Mouse (Mus musculus) embryonic facial prominence, embryonic 11.5 days (tissue): ENCODE data around the gene Phtf1. TPM values are rescaled to one million over a fixed set of nuclear protein-coding genes. Genes with fewer than 3 reads are reported as not detected.

Experiments used
- ATAC-seq: fragments of 200-750 bp; cut with Nextera tagmentation; replicated peaks from 2 replicates; pipeline ENCODE4 v1.8.0; 2017; ENCODE audit warnings: low read depth; ENCODE audit not compliant: insufficient number of reproducible peaks, low FRiP score, low TSS enrichment
- DNase-seq: peaks from one replicate; pipeline ENCODE4 v3.0.0-alpha.2; 2015; ENCODE audit warnings: low spot score
- H3K27ac ChIP-seq: fragments of 300-500 bp; sonication (generic); replicated peaks from 2 replicates; pipeline ENCODE4 v1.5.1; 2014; ENCODE audit warnings: mild to moderate bottlenecking, low read depth, low read length, control low read depth
- H3K27me3 ChIP-seq: fragments of 300-500 bp; sonication (generic); 2 replicates; pipeline ENCODE4 v1.6.1; 2014; ENCODE audit warnings: mild to moderate bottlenecking, low read length, moderate library complexity, mixed read lengths; ENCODE audit not compliant: control insufficient read depth, insufficient read depth
- H3K36me3 ChIP-seq: fragments of 300-500 bp; sonication (generic); replicated peaks from 2 replicates; pipeline ENCODE4 v1.6.1; 2014; ENCODE audit warnings: low read depth, mild to moderate bottlenecking, low read length, moderate library complexity, mixed read lengths; ENCODE audit not compliant: control insufficient read depth, insufficient read depth
- H3K4me1 ChIP-seq: fragments of 300-500 bp; sonication (generic); 2 replicates; pipeline ENCODE4 v1.6.1; 2014; ENCODE audit warnings: low read length, mixed read lengths; ENCODE audit not compliant: control insufficient read depth, insufficient read depth
- H3K4me2 ChIP-seq: fragments of 300-500 bp; sonication (generic); 2 replicates; pipeline ENCODE4 v1.6.1; 2014; ENCODE audit warnings: low read depth, mild to moderate bottlenecking, control low read depth, low read length, moderate library complexity
- H3K4me3 ChIP-seq: fragments of 300-500 bp; sonication (generic); 2 replicates; pipeline ENCODE4 v1.5.1; 2014; ENCODE audit warnings: low read depth, low read length, control low read depth
- H3K9ac ChIP-seq: fragments of 300-500 bp; sonication (generic); replicated peaks from 2 replicates; pipeline ENCODE4 v1.6.1; 2014; ENCODE audit warnings: mild to moderate bottlenecking, control low read depth, low read length
- H3K9me3 ChIP-seq: fragments of 300-500 bp; sonication (generic); replicated peaks from 2 replicates; pipeline ENCODE4 v1.6.1; 2016; ENCODE audit warnings: mild to moderate bottlenecking, low read length, inconsistent platforms, mixed read lengths; ENCODE audit not compliant: control insufficient read depth
- WGBS: fragments of 180-500 bp; shearing (Covaris S2); extraction: QIAGEN DNeasy Blood & Tissue Kit; methylation state at CpG from one replicate; pipeline ENCODE4 v1.1.7; 2014; 5-methylcytosine and 5-hydroxymethylcytosine counted together
- polyA plus RNA-seq: library from polyadenylated mRNA; unstranded; fragments of >200 nt; fragmentation: Nextera tagmentation; extraction: Ambion mirVana; gene quantifications from 2 replicates; pipeline ENCODE4 v1.2.1, GENCODE M21; 2014

The Phtf1 gene
- 49.0 and 53.2 TPM in 2 replicates for polyA plus RNA-seq

DNA sequence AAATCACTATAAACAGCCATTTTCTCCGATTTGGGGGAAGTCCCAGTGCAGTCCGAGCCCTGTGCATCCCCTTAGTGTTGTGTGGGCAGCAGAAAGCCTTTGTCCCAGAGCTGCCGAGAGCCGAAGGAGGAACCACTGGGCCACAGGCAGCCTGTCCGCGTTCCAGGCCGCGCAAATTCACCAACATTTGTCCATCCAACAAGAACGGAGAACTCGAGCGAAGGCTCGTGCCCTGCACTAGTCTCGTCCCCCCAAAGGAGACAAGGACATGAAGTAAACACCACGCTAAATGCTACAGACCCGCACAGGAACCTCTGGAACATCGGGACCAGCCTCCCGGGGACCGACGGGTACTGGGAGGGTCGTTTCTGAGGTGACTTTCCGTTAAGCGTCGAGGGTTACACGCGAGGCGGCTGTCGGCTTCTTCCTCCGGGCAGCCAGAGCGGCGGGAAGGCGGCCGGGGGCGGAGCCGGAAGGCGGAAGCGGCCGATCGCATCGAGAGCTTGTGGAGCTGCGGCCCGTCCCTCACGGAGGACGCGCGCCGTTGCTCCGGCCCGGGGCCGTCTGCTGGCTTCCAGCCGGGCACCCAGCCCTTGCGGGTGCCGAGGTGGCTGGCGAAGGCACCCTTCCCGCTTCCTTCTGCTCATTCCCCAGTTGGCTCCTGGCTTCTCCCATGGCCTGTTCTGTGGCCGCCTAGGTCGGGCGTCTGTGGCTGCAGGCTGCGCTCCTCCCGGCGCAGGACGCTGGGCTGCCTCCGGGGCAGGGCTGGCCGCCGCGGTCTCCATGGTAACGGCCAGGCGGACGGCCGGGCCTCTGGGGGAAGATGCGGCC is at the start of gene Phtf1:
Gene Phtf1, plus strand, starts transcription at position 250 of the 831 bp plus-strand sequence.
- Histone ChIP-seq H3K4me1 (no peaks in the 10 kb centered on the region), H3K4me2 (peak within 1 kb of the TSS; percentile 74), H3K9ac (peak within 1 kb of the TSS; percentile 93), H3K9me3 (no peaks in the 10 kb centered on the region), H3K27ac (peak within 1 kb of the TSS; percentile 92), H3K4me3 (peak within 1 kb of the TSS; percentile 81), H3K27me3 (no peaks in the 10 kb centered on the region), H3K36me3 (no peaks in the 10 kb centered on the region)
- ATAC-seq (peak; percentile 96), DNase-seq (peak; percentile 90)
- WGBS = under 1% methylated on average over 69 of the region's 70 CpGs

GRCm38 (mm10) chr3:103920094-103920493 is 47.8 kb upstream of the Phtf1 start:
- Histone ChIP-seq H3K9me3 (no peaks in the 10 kb centered on the region), H3K4me2 (no peak overlapping the region), H3K27me3 (no peaks in the 10 kb centered on the region), H3K4me1 (no peaks in the 10 kb centered on the region), H3K4me3 (no peak overlapping the region), H3K9ac (no peak overlapping the region), H3K36me3 (no peaks in the 10 kb centered on the region), H3K27ac (no peak overlapping the region)
- DNase-seq (no peak), ATAC-seq (no peak)
- WGBS = 84% methylated on average over 1 of the region's 1 CpGs

DNA sequence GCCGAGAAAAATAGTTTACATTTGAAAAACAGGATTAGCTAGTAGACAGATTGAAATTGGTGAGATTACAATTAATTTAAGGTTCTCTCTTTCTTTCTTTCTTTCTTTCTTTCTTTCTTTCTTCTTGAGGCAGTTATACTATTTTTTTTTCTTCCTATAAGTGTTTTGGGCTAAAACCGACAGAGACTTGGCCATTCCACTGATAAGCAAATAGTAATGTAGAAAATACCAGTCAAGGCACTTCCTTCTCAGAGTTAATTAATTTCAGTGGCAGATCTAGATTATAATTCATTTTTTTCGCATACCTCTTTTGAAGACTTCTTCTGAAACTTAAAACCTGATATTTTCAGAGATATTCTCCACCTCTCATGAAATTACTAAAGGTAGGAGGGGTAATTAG is 42.6 kb upstream of the Phtf1 start:
- H3K36me3 ChIP-seq = no peaks in the 10 kb centered on the region
- H3K27ac ChIP-seq = no peak overlapping the region
- H3K4me1 ChIP-seq = no peaks in the 10 kb centered on the region
- no peaks in the 10 kb centered on the region for H3K9me3 ChIP-seq
- H3K9ac ChIP-seq = no peak overlapping the region
- H3K27me3 ChIP-seq = no peaks in the 10 kb centered on the region
- H3K4me3 ChIP-seq = no peak overlapping the region
- ATAC-seq (no peak), DNase-seq (no peak)
- H3K4me2 ChIP-seq = no peak overlapping the region
- 81% methylated on average over 3 of the region's 3 CpGs for WGBS

DNA sequence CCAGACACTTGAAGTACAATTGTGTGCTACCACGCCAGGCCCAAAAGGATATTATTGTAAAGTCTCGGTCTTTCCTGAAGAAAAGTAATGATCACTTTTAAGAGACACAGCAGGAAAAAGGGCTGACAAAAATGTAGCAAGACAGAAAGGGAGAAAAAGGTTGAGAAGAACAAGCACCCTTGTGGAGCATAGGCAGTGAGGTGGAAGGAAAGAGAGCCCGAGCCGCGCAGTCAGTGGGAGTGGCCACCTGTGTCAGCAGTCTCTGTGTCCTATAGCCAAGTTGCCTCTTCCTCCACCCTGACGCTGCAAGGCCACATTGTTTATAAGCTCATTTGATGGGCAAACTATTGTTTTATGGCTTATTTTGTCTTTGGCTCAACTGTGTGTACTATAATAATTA is 40.4 kb upstream of the Phtf1 start:
- Histone ChIP-seq H3K36me3 (no peaks in the 10 kb centered on the region), H3K4me2 (no peak overlapping the region)
- 66% methylated on average over 6 of the region's 6 CpGs for WGBS

DNA sequence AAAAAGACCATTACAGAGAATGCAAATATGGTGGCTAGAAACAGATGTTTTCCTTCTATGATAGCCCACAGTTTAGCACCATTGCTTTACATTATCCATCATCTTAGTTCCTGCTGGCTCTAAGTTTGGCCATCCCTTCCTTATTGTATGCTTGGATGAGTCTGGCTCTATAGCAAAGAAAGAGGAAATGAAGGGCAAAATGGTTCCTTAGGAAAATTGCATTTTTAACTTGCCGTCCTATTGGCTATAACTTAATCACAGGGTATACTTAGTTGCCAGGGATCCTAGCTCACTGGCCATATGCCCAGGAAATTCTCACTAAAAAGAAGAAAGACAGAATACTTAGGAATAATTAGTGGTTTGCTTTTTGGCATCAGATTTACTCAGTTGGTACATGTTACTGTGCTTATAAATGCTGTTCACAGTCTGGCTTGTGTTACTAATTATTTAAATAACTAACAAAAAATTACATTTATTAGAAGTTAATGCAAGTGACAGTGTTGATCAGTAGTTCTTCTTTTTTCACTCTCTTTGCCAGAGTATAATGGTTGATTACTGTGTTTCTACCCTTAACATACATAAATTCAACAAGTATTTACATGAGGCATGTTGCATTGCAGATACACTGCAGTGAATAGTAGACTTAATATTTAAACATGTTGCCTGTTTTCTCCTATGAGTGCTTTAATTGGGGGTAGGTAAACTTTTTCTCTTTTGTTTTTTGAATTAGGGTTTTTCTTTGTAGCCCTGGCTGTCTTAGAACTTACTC is 22.9 kb upstream of the Phtf1 start:
- H3K27ac ChIP-seq = no peak overlapping the region
- no peak overlapping the region for H3K9ac ChIP-seq
- WGBS = 88% methylated on average over 1 of the region's 1 CpGs
- no peak overlapping the region for H3K4me3 ChIP-seq
- no peaks in the 10 kb centered on the region for H3K36me3 ChIP-seq
- no peaks in the 10 kb centered on the region for H3K27me3 ChIP-seq
- no peak overlapping the region for H3K4me2 ChIP-seq
- ATAC-seq (no peak), DNase-seq (no peak)
- no peaks in the 10 kb centered on the region for H3K9me3 ChIP-seq
- no peaks in the 10 kb centered on the region for H3K4me1 ChIP-seq

More for the DNA sequence above, 40.4 kb upstream of the Phtf1 start:
- DNase-seq (no peak), ATAC-seq (no peak)
- Histone ChIP-seq H3K27ac (no peak overlapping the region), H3K4me3 (no peak overlapping the region), H3K9ac (no peak overlapping the region), H3K27me3 (no peaks in the 10 kb centered on the region), H3K4me1 (no peaks in the 10 kb centered on the region), H3K9me3 (no peaks in the 10 kb centered on the region)

- Histone ChIP-seq H3K27ac (no peak overlapping the region), H3K36me3 (no peaks in the 10 kb centered on the region), H3K4me3 (no peak overlapping the region), H3K4me1 (no peaks in the 10 kb centered on the region), H3K9ac (no peak overlapping the region), H3K27me3 (no peaks in the 10 kb centered on the region), H3K9me3 (no peaks in the 10 kb centered on the region), H3K4me2 (no peak overlapping the region)
- WGBS = 91% methylated on average over 7 of the region's 7 CpGs
- ATAC-seq (no peak), DNase-seq (no peak)
These were observed 19.2 kb upstream of the Phtf1 start for GRCm38 (mm10) chr3:103948666-103949065.

DNA sequence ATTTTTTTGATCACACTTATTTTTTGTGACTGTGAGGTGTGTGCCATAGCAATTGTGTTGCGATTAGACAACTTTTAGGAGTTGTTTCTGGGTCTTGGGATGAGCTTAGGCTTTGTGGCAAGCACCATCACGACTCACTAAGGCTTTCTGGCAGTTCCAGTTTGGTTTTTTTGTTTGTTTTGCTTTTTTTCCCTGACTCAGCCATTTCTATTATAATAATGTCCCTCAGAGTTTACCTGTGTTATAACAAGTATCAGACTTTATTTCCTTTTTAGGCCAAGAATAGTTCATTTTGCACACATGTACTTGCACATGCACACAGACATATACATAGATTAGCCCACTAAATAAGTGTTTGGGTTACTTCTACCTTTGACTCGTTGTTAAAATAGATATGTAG is 7.3 kb upstream of the Phtf1 start:
- WGBS = 82% methylated on average over 3 of the region's 3 CpGs
- ATAC-seq = no peak

GRCm38 (mm10) chr3:103967231-103967630 is 679 bp upstream of the Phtf1 start:
- ATAC-seq (no peak), DNase-seq (no peak)
- Histone ChIP-seq H3K9ac (peak overlapping the region; percentile 93), H3K4me3 (peak overlapping the region; percentile 81), H3K4me1 (no peaks in the 10 kb centered on the region), H3K27ac (no peak overlapping the region), H3K36me3 (no peaks in the 10 kb centered on the region), H3K27me3 (no peaks in the 10 kb centered on the region), H3K4me2 (peak overlapping the region; percentile 74), H3K9me3 (no peaks in the 10 kb centered on the region)
- WGBS = 23% methylated on average over 2 of the region's 2 CpGs

More for the DNA sequence above, 7.3 kb upstream of the Phtf1 start:
- H3K27me3 ChIP-seq = no peaks in the 10 kb centered on the region
- no peaks in the 10 kb centered on the region for H3K4me1 ChIP-seq
- no peak overlapping the region for H3K27ac ChIP-seq
- H3K36me3 ChIP-seq = no peaks in the 10 kb centered on the region
- no peaks in the 10 kb centered on the region for H3K9me3 ChIP-seq
- no peak overlapping the region for H3K4me2 ChIP-seq
- no peak overlapping the region for H3K4me3 ChIP-seq
- DNase-seq = no peak
- H3K9ac ChIP-seq = no peak overlapping the region
